Comparison of ENCODE assay signal across 9 mouse cellular contexts in the genomic region with DNA sequence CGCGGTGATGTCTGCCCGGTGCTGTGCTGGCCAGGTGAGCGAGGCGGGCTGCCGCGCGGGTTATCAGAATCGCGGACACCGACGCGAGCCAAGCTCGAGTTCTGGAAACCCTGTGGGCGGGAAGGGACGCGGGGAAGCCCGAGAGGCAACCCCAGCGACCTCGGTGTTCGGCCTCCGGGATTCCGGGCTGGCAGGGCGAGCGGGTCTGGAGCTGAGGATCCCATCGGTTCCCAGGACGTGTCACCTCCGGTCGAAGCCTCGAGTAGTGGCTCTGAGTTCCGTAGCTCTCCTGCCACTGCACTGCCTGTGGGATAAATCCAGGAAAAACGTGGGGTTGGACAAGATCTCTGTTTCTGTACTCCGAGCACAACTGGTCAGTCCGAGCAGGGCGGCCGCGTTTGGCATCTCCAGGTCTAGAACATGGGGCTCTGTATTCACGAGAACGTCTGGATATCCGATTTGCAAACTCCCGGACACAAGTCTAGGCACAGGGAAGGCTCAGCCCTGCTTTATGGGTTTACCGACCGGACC. TPM values are rescaled to one million over a fixed set of nuclear protein-coding genes. Genes with fewer than 3 reads are reported as not detected.
DNase-seq lines count a peak whose midpoint lies in the region; ATAC-seq and TF ChIP-seq lines count a peak whose summit lies in the region.
"Had no signal": no experiment of that assay in that cellular context is flagged by ENCODE, and none has a peak within 500 bp of the region (broad histone marks: within the 10 kb centered on the region; RNA-seq: fewer than 3 reads in every experiment).

No protein-coding gene starts in this region.

- no peak for TF ChIP-seq CTCF in cortical plate, adult 2 months (IDR thresholded peaks at IDR 0.05; ENCODE audit: extremely low read depth, insufficient read depth, low read length)

- H3K27me3 ChIP-seq in heart, embryonic 10.5 days (ENCODE audit: insufficient read depth, poor library complexity, severe bottlenecking), result no peaks in the 10 kb centered on the region
- H3K27me3 ChIP-seq in hindbrain, embryonic 16.5 days (replicated peaks; ENCODE audit: control insufficient read depth, insufficient read depth, low read length), result no peaks in the 10 kb centered on the region
- no peaks in the 10 kb centered on the region for H3K27me3 ChIP-seq in midbrain, embryonic 11.5 days (ENCODE audit: control insufficient read depth, insufficient read depth, low read length)

- peak overlapping the region; percentile 94 for H3K27ac ChIP-seq in heart, embryonic 10.5 days
- peak overlapping the region; percentile 81 for H3K27ac ChIP-seq in cortical plate, adult 2 months (ENCODE audit: insufficient read depth, low read length)
- H3K27ac ChIP-seq in hindbrain, embryonic 16.5 days (ENCODE audit: low read depth, low read length), result peak overlapping the region; percentile 84
- H3K27ac ChIP-seq in midbrain, embryonic 11.5 days (ENCODE audit: low read depth, low read length), result peak overlapping the region; percentile 44; the same call in 1 of the 2 replicates

- H3K9ac ChIP-seq in hindbrain, embryonic 16.5 days (ENCODE audit: low read depth, low read length), result peak overlapping the region; percentile 85
- peak overlapping the region; percentile 74 for H3K9ac ChIP-seq in midbrain, embryonic 11.5 days (ENCODE audit: low read length)

- peak; percentile 61 for ATAC-seq in hindbrain, embryonic 16.5 days
- peak; percentile 65; the same call in 1 of the 2 replicates for ATAC-seq in midbrain, embryonic 11.5 days (ENCODE audit: low FRiP score)

- peak overlapping the region; percentile 95 for H3K4me2 ChIP-seq in hindbrain, embryonic 16.5 days (ENCODE audit: low read length)
- peak overlapping the region; percentile 93 for H3K4me2 ChIP-seq in midbrain, embryonic 11.5 days

- H3K4me3 ChIP-seq in heart, embryonic 10.5 days, result peak overlapping the region; percentile 76
- H3K4me3 ChIP-seq in cortical plate, adult 2 months (ENCODE audit: insufficient read depth, low read length), result peak overlapping the region; percentile 99
- peak overlapping the region; percentile 92 for H3K4me3 ChIP-seq in hindbrain, embryonic 16.5 days (ENCODE audit: low read length)
- H3K4me3 ChIP-seq in midbrain, embryonic 11.5 days (ENCODE audit: low read depth, low read length), result peak overlapping the region; percentile 64

- 0 out of 2 replicates have a peak, but pooled peaks cover under 1% of the 10 kb centered on the region for H3K36me3 ChIP-seq in heart, embryonic 10.5 days
- H3K36me3 ChIP-seq in hindbrain, embryonic 16.5 days (ENCODE audit: control insufficient read depth, insufficient read depth, low read length), result no peaks in the 10 kb centered on the region
- H3K36me3 ChIP-seq in midbrain, embryonic 11.5 days (ENCODE audit: control insufficient read depth, insufficient read depth, low read length), result no peaks in the 10 kb centered on the region

- H3K4me1 ChIP-seq in heart, embryonic 10.5 days, result peaks cover 15% of the 10 kb centered on the region
- peaks cover 7% of the 10 kb centered on the region for H3K4me1 ChIP-seq in cortical plate, adult 2 months (ENCODE audit: control insufficient read depth, insufficient read depth, low read length)
- H3K4me1 ChIP-seq in hindbrain, embryonic 16.5 days (ENCODE audit: control insufficient read depth, insufficient read depth, low read depth, low read length), result peaks cover 17% of the 10 kb centered on the region
- H3K4me1 ChIP-seq in midbrain, embryonic 11.5 days (ENCODE audit: control insufficient read depth, insufficient read depth, low read length), result peaks cover 8% of the 10 kb centered on the region

- TF ChIP-seq POLR2A in cortical plate, adult 2 months (IDR thresholded peaks at IDR 0.05; ENCODE audit: extremely low read depth, insufficient read depth, low read length), result no peak

- intact Hi-C loops in heart, postnatal 25 days (cut with DNase I), result no loop called here

- peak; percentile 85 for DNase-seq in heart, embryonic 10.5 days (ENCODE audit: low spot score)
- no peak for DNase-seq in heart, postnatal 25 days (ENCODE audit: low spot score)
- peak; percentile 47 for DNase-seq in 3T3-L1 (ENCODE audit: low read depth, low spot score)
- DNase-seq in midbrain, embryonic 11.5 days (ENCODE audit: low spot score, missing footprints), result peak; percentile 97
- DNase-seq in urinary bladder, postnatal 25 days (ENCODE audit: low spot score), result no peak
- no peak for DNase-seq in spleen, postnatal 10 days (ENCODE audit: low spot score in 2 of 2)

- under 1% methylated on average over 43 of the region's 43 CpGs for WGBS in heart, embryonic 10.5 days
- WGBS in hindbrain, embryonic 16.5 days, result under 1% methylated on average over 43 of the region's 43 CpGs
- under 1% methylated on average over 43 of the region's 43 CpGs for WGBS in midbrain, embryonic 11.5 days

- H3K9me3 ChIP-seq in heart, embryonic 10.5 days, result no peaks in the 10 kb centered on the region
- H3K9me3 ChIP-seq in hindbrain, embryonic 16.5 days (ENCODE audit: control insufficient read depth, low read length), result no peaks in the 10 kb centered on the region
- H3K9me3 ChIP-seq in midbrain, embryonic 11.5 days (ENCODE audit: control insufficient read depth, low read length), result no peaks in the 10 kb centered on the region

RNA-seq across cellular contexts. Expression of a gene that starts 0.4 kb away (rescaled TPM):
- 14.7 and 15.4 TPM in 2 replicates for polyA plus RNA-seq in heart, embryonic 10.5 days (2016; fragmentation: Nextera tagmentation; extraction: Ambion mirVana)
- 10 to 100 TPM; 15.3 to 17.5 TPM for total RNA-seq in heart, postnatal 25 days (2021)
- 64.5 and 69.0 TPM in 2 replicates for polyA plus RNA-seq in cortical plate, adult 2 months (2012; rRNA removed)
- polyA plus RNA-seq in hindbrain, embryonic 16.5 days (2015; fragmentation: Nextera tagmentation; extraction: Ambion mirVana), result 14.7 and 19.7 TPM in 2 replicates
- 9.0 and 9.7 TPM in 2 replicates for polyA plus RNA-seq in midbrain, embryonic 11.5 days (2014; fragmentation: Nextera tagmentation; extraction: Ambion mirVana)

RNA-seq across cellular contexts. Expression of a gene that starts 35.3 kb away (rescaled TPM):
- not detected in 2 replicates for polyA plus RNA-seq in heart, embryonic 10.5 days (2016; fragmentation: Nextera tagmentation; extraction: Ambion mirVana)
- total RNA-seq in heart, postnatal 25 days (2021), result not detected
- not detected in 2 replicates for polyA plus RNA-seq in cortical plate, adult 2 months (2012; rRNA removed)
- not detected in 2 replicates for polyA plus RNA-seq in hindbrain, embryonic 16.5 days (2015; fragmentation: Nextera tagmentation; extraction: Ambion mirVana)
- polyA plus RNA-seq in midbrain, embryonic 11.5 days (2014; fragmentation: Nextera tagmentation; extraction: Ambion mirVana), result not detected in 2 replicates
- total RNA-seq: layer of hippocampus, postnatal 36 days had no signal

Comparison
In these comparisons a context has a peak if more than half of its experiments do, and no peak if none do; other contexts are left out.
1. DNase-seq: peak in heart, embryonic 10.5 days (single experiment), 3T3-L1 (single experiment) and midbrain, embryonic 11.5 days (single experiment); none in heart, postnatal 25 days (single experiment), urinary bladder, postnatal 25 days (single experiment) and spleen, postnatal 10 days (0 of 2).
2. H3K27ac ChIP-seq: peak in every context shown above with its lines; median percentile 94 in heart, embryonic 10.5 days; 84 in hindbrain, embryonic 16.5 days; 81 in cortical plate, adult 2 months; 44 in midbrain, embryonic 11.5 days.
3. Peak in every context shown above with its lines, with median percentiles within 50 percentile points of each other: H3K4me3 ChIP-seq.